Mouse (Mus musculus): Measurements from ENCODE around the gene Isg20.

GRCm38 (mm10) chr7:78895653-78896333, 17.4 kb upstream of the Isg20 start, which contains the start of gene Aen:
- TF ChIP-seq CTCF (IDR thresholded peaks at IDR 0.05; ENCODE audit: insufficient read depth, low read length) (no peak), POLR2A (IDR thresholded peaks at IDR 0.05; ENCODE audit: borderline replicate concordance, extremely low read depth, low read depth, low read length) (peak; percentile 28; the same call in 1 of the 2 replicates)

All from lung, adult 2 months (tissue).